Mouse (Mus musculus) hindbrain, embryonic 10.5 days (tissue): ENCODE results near the gene Hnrnpd. TPM values are rescaled to one million over a fixed set of nuclear protein-coding genes. Genes with fewer than 3 reads are reported as not detected.

Experiments used
- DNase-seq: peaks from one replicate; pipeline ENCODE4 v3.0.0-alpha.2; 2017; ENCODE audit warnings: low spot score
- H3K27ac ChIP-seq: fragments of 300-500 bp; sonication (generic); 2 replicates; pipeline ENCODE4 v1.5.1; 2016; ENCODE audit warnings: mild to moderate bottlenecking, moderate library complexity
- H3K27me3 ChIP-seq: fragments of 300-500 bp; sonication (generic); 2 replicates; pipeline ENCODE4 v1.6.1; 2016; ENCODE audit warnings: mild to moderate bottlenecking; ENCODE audit not compliant: poor library complexity, insufficient read depth, severe bottlenecking
- H3K36me3 ChIP-seq: fragments of 300-500 bp; sonication (generic); 2 replicates; pipeline ENCODE4 v1.6.1; 2016; ENCODE audit warnings: mild to moderate bottlenecking, moderate library complexity
- H3K4me1 ChIP-seq: fragments of 300-500 bp; sonication (generic); replicated peaks from 2 replicates; pipeline ENCODE4 v1.6.1; 2016; ENCODE audit warnings: mild to moderate bottlenecking
- H3K4me3 ChIP-seq: fragments of 300-500 bp; sonication (generic); 2 replicates; pipeline ENCODE4 v1.5.1; 2016; ENCODE audit warnings: mild to moderate bottlenecking, moderate library complexity
- H3K9me3 ChIP-seq: fragments of 300-500 bp; sonication (generic); 2 replicates; pipeline ENCODE4 v1.6.1; 2016; ENCODE audit warnings: mild to moderate bottlenecking, moderate library complexity
- WGBS: fragments of 180-500 bp; shearing (Covaris S2); methylation state at CpG from one replicate; pipeline ENCODE4 v1.1.7; 2016; 5-methylcytosine and 5-hydroxymethylcytosine counted together
- polyA plus RNA-seq: library from polyadenylated mRNA; unstranded; fragments of >200 nt; fragmentation: Nextera tagmentation; extraction: Ambion mirVana; gene quantifications from 2 replicates; pipeline ENCODE4 v1.2.1, GENCODE M21; 2016

The Hnrnpd gene
- polyA plus RNA-seq: 247 and 280 TPM in 2 replicates

GRCm38 (mm10) chr5:99978699-99979442 lies at the start of gene Hnrnpd, which contains the start of gene 4930524J08Rik:
Gene Hnrnpd (minus strand): TSS chr5:99978938.
Gene 4930524J08Rik (plus strand): TSS chr5:99979061.
- peak; percentile 98 for DNase-seq
- Histone ChIP-seq H3K27ac (peak within 1 kb of the TSS; percentile 100), H3K9me3 (no peaks in the 10 kb centered on the region), H3K4me3 (peak within 1 kb of the TSS; percentile 96), H3K4me1 (peaks cover 26% of the 10 kb centered on the region), H3K36me3 (peaks cover 25% of the 10 kb centered on the region), H3K27me3 (no peaks in the 10 kb centered on the region)
- under 1% methylated on average over 97 of the region's 97 CpGs for WGBS

- no peaks in the 10 kb centered on the region for H3K4me1 ChIP-seq
- no peak overlapping the region for H3K27ac ChIP-seq
- no peaks in the 10 kb centered on the region for H3K9me3 ChIP-seq
- DNase-seq: no peak
- 88% methylated on average over 1 of the region's 1 CpGs for WGBS
- H3K36me3 ChIP-seq: no peaks in the 10 kb centered on the region
- H3K4me3 ChIP-seq: no peak overlapping the region
- no peaks in the 10 kb centered on the region for H3K27me3 ChIP-seq
These were observed 46.1 kb upstream of the Hnrnpd start for GRCm38 (mm10) chr5:100024868-100025267.

GRCm38 (mm10) chr5:100024403-100024802 lies 45.7 kb upstream of the Hnrnpd start:
- H3K4me3 ChIP-seq: no peak overlapping the region
- 78% methylated on average over 5 of the region's 5 CpGs for WGBS
- no peak for DNase-seq
- H3K36me3 ChIP-seq: no peaks in the 10 kb centered on the region
- H3K27me3 ChIP-seq: no peaks in the 10 kb centered on the region
- no peaks in the 10 kb centered on the region for H3K9me3 ChIP-seq
- H3K4me1 ChIP-seq: no peaks in the 10 kb centered on the region
- no peak overlapping the region for H3K27ac ChIP-seq

- H3K36me3 ChIP-seq: no peaks in the 10 kb centered on the region
- H3K9me3 ChIP-seq: no peaks in the 10 kb centered on the region
- H3K27me3 ChIP-seq: no peaks in the 10 kb centered on the region
- no peak overlapping the region for H3K4me3 ChIP-seq
- no peak for DNase-seq
- no peaks in the 10 kb centered on the region for H3K4me1 ChIP-seq
- no peak overlapping the region for H3K27ac ChIP-seq
These were observed 41.4 kb upstream of the Hnrnpd start for GRCm38 (mm10) chr5:100020089-100020488.

GRCm38 (mm10) chr5:100012599-100012998 lies 33.9 kb upstream of the Hnrnpd start:
- Histone ChIP-seq H3K36me3 (no peaks in the 10 kb centered on the region), H3K4me1 (no peaks in the 10 kb centered on the region), H3K27me3 (no peaks in the 10 kb centered on the region), H3K9me3 (0 out of 2 replicates have a peak, but pooled peaks cover 3% of the 10 kb centered on the region), H3K27ac (no peak overlapping the region), H3K4me3 (no peak overlapping the region)
- no peak for DNase-seq
- WGBS: 83% methylated on average over 9 of the region's 9 CpGs

- no peaks in the 10 kb centered on the region for H3K36me3 ChIP-seq
- DNase-seq: no peak
- H3K27me3 ChIP-seq: no peaks in the 10 kb centered on the region
- H3K27ac ChIP-seq: no peak overlapping the region
- H3K9me3 ChIP-seq: no peaks in the 10 kb centered on the region
- no peaks in the 10 kb centered on the region for H3K4me1 ChIP-seq
- 57% methylated on average over 3 of the region's 3 CpGs for WGBS
- no peak overlapping the region for H3K4me3 ChIP-seq
These were observed 29.7 kb upstream of the Hnrnpd start for GRCm38 (mm10) chr5:100008485-100008884.

- no peak overlapping the region for H3K27ac ChIP-seq
- no peak for DNase-seq
- no peak overlapping the region for H3K4me3 ChIP-seq
- H3K27me3 ChIP-seq: no peaks in the 10 kb centered on the region
- H3K9me3 ChIP-seq: no peaks in the 10 kb centered on the region
- no peaks in the 10 kb centered on the region for H3K36me3 ChIP-seq
- H3K4me1 ChIP-seq: no peaks in the 10 kb centered on the region
- WGBS: 79% methylated on average over 4 of the region's 4 CpGs
These were observed 28.3 kb upstream of the Hnrnpd start for GRCm38 (mm10) chr5:100007040-100007375.

GRCm38 (mm10) chr5:100006324-100007039 lies 27.7 kb upstream of the Hnrnpd start:
- H3K36me3 ChIP-seq: no peaks in the 10 kb centered on the region
- H3K4me1 ChIP-seq: no peaks in the 10 kb centered on the region
- H3K27me3 ChIP-seq: no peaks in the 10 kb centered on the region
- H3K27ac ChIP-seq: no peak overlapping the region
- no peak overlapping the region for H3K4me3 ChIP-seq
- 84% methylated on average over 4 of the region's 4 CpGs for WGBS
- no peaks in the 10 kb centered on the region for H3K9me3 ChIP-seq
- no peak for DNase-seq

GRCm38 (mm10) chr5:100005896-100006295 lies 27.2 kb upstream of the Hnrnpd start:
- peaks cover 3% of the 10 kb centered on the region for H3K4me1 ChIP-seq
- whole genome bisulfite sequencing: 82% methylated on average over 6 of the region's 6 CpGs
- no peak overlapping the region for H3K4me3 ChIP-seq
- H3K9me3 ChIP-seq: no peaks in the 10 kb centered on the region
- DNase-seq: no peak
- H3K36me3 ChIP-seq: no peaks in the 10 kb centered on the region
- no peaks in the 10 kb centered on the region for H3K27me3 ChIP-seq
- no peak overlapping the region for H3K27ac ChIP-seq

- no peak for DNase-seq
- Histone ChIP-seq H3K36me3 (no peaks in the 10 kb centered on the region), H3K27me3 (no peaks in the 10 kb centered on the region), H3K9me3 (no peaks in the 10 kb centered on the region), H3K27ac (no peak overlapping the region), H3K4me3 (no peak overlapping the region), H3K4me1 (peaks cover 8% of the 10 kb centered on the region)
- WGBS: 71% methylated on average over 3 of the region's 3 CpGs
These were observed 26.7 kb upstream of the Hnrnpd start for GRCm38 (mm10) chr5:100005431-100005830.

- 83% methylated on average over 4 of the region's 4 CpGs for WGBS
These were observed 25.2 kb upstream of the Hnrnpd start for GRCm38 (mm10) chr5:100003895-100004294.

GRCm38 (mm10) chr5:100000500-100000899 lies 21.8 kb upstream of the Hnrnpd start:
- H3K9me3 ChIP-seq: peaks cover 3% of the 10 kb centered on the region; the same call in 1 of the 2 replicates
- H3K4me1 ChIP-seq: peaks cover 8% of the 10 kb centered on the region
- DNase-seq: no peak
- H3K4me3 ChIP-seq: no peak overlapping the region
- H3K27ac ChIP-seq: no peak overlapping the region
- H3K27me3 ChIP-seq: no peaks in the 10 kb centered on the region
- no peaks in the 10 kb centered on the region for H3K36me3 ChIP-seq
- 48% methylated on average over 8 of the region's 8 CpGs for WGBS

More at GRCm38 (mm10) chr5:100003895-100004294, 25.2 kb upstream of the Hnrnpd start:
- H3K27ac ChIP-seq: no peak overlapping the region
- H3K9me3 ChIP-seq: no peaks in the 10 kb centered on the region
- no peak overlapping the region for H3K4me3 ChIP-seq
- H3K27me3 ChIP-seq: no peaks in the 10 kb centered on the region
- peaks cover 8% of the 10 kb centered on the region for H3K4me1 ChIP-seq
- no peak for DNase-seq
- no peaks in the 10 kb centered on the region for H3K36me3 ChIP-seq

- 81% methylated on average over 7 of the region's 7 CpGs for WGBS
- peaks cover 3% of the 10 kb centered on the region; the same call in 1 of the 2 replicates for H3K9me3 ChIP-seq
- DNase-seq: no peak
- H3K4me3 ChIP-seq: no peak overlapping the region
- H3K27me3 ChIP-seq: no peaks in the 10 kb centered on the region
- H3K4me1 ChIP-seq: peaks cover 8% of the 10 kb centered on the region
- H3K27ac ChIP-seq: no peak overlapping the region
- no peaks in the 10 kb centered on the region for H3K36me3 ChIP-seq
These were observed 21.3 kb upstream of the Hnrnpd start for GRCm38 (mm10) chr5:100000048-100000447.
